Mouse (Mus musculus): Measurements from ENCODE around the gene Kcnq5.

DNA sequence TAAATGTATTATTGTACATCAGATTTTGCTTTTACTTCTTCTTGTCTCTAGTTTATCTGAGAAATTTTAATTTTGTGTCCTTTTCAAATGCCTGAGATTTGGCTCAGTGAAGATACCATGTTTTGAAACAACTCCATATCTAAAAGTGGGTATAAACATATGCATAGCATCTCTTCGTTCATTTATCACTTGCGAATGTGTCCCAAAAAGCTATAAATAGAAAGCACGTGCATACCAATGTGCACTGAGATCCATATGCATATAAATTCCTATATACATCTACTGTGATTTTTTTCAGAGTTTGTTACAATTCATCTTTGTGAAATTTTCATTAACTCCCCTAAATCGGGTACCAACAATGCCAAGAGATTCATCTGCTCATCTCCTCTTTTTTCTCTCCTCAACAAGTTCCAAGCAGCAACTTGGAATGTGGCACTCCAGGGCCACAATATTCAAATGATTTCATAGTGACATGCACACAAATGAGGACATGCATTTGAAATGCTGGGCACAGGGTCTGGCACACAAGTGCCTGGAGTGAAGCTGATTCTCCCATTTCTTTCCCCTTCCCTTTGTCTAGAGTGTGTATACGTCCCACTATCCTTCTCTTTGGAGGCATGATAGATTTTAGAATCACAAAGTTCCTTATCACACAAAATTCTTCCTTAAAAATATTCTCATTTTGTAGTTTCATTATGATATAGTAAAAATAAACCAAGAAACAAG lies 157.8 kb downstream of the Kcnq5 start:
- TF ChIP-seq POLR2A (IDR thresholded peaks at IDR 0.05; ENCODE audit: borderline replicate concordance, insufficient read depth, low read length), result no peak
- no peak for TF ChIP-seq CTCF (IDR thresholded peaks at IDR 0.05; ENCODE audit: borderline replicate concordance, insufficient read depth, low read depth, low read length)
